In genomic region chr8:64519650-64520049, GRCm38 (mm10) we compare ENCODE assay signal across 17 mouse cellular contexts.
DNase-seq lines count a peak whose midpoint lies in the region.
"Had no signal": no experiment of that assay in that cellular context is flagged by ENCODE, and none has a peak within 500 bp of the region (broad histone marks: within the 10 kb centered on the region; RNA-seq: fewer than 3 reads in every experiment).

No protein-coding gene starts in this region.

- peak; percentile 2 to 7 for DNase-seq in frontal cortex, adult 2 months (ENCODE audit: extremely low spot score in 1 of 2, low spot score in 1 of 2)
- no peak for DNase-seq in frontal cortex, postnatal 10 days (ENCODE audit: low spot score in 2 of 2)
- DNase-seq in right cerebral cortex, adult 18-20 months = peak; percentile 3
- DNase-seq in right cerebral cortex, postnatal 4 days = no peak
- DNase-seq in NIH3T3 (ENCODE audit: low read depth) = peak; percentile 10
- DNase-seq in lung, adult 18-20 months = no peak
- DNase-seq in natural killer cell, adult 2 months (ENCODE audit: low spot score in 2 of 2) = no peak
- DNase-seq: adrenal gland, adult 2 months; adrenal gland, postnatal 10 days; adrenal gland, postnatal 25 days; B cell, adult 2 months; cerebellum, adult 11-12 months; cerebellum, adult 2 months; cerebellum, adult 9-10 months; cerebellum, postnatal 10 days; cerebellum, postnatal 25 days; embryo, embryonic 11 days had no signal

Comparison
In these comparisons a context has a peak if more than half of its experiments do, and no peak if none do; other contexts are left out.
1. DNase-seq: peak in frontal cortex, adult 2 months (2 of 2), right cerebral cortex, adult 18-20 months (single experiment) and NIH3T3 (single experiment); none in frontal cortex, postnatal 10 days (0 of 2), right cerebral cortex, postnatal 4 days (single experiment), lung, adult 18-20 months (0 of 2) and natural killer cell, adult 2 months (0 of 2).